Mouse (Mus musculus): ENCODE data around the gene Gimap9.

The Gimap9 gene

DNA sequence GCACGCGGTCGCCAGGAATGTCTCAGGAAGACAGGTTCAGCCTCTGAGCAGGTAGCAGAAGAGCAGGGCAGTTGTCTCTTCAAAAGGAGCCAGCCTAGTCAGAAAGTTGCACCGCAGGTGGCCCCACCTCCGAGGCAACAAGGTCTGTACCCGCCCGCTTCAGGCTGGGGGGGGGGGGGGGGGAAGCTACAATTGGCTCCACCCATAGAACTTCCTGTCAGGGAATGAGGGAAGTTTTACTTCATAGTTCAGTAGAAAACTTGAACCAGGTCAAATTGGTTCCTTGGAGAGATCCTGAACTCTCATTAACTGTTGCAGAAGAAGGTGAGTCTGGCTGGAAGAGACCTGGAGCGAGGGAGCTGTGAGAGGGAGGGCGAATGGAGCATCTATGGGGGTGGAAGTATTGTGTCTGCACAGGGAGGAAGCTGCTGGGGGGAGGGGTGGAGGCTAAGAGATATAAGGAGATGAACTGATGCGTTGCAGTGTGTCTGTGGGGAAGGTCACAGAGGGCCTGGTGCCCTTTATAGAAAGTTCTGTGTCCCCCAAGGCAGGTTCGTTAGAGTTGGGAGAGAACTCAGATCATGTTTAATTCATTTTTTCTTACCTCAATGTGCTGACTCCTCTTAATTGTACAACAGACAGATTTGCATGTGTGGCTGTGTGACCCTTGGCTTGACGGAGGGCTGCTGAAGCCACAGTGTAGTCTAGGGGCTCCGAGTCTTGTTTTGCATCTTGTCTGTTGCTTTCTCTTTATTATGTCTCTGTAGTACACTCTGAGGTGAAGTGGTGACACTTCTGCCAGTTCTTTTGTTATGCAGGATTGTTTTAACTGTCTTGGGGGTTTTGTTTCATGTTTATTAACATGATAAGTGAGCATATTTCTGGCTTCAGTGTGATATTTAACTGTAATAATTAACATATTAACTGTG lies at the start of gene Gimap9:
TSS of gene Gimap9 (plus strand) at position 199 of the 929 bp plus-strand sequence.
- peak; percentile 82 for DNase-seq (ENCODE audit: low spot score)

DNA sequence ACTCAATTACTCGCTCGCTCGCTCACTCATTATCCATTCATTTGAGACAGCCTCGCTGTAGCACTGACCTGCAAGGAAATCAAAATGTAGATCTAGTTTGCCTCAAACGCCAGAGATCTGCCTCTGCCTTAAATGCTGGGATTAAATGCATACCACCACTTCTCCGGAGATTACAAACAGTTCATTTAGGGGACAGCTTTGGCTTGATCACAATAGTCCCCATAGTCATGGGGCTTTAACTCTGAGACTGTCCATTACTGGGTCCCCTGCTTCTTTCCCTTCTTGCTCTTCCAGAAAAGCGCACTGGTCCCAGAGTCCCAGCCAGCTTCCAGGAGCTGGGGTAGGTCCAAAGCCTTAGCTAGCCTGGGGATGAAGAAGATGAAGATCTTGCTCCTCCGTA lies 49.5 kb upstream of the Gimap9 start, which contains the start of gene AI854703:
TSS of gene AI854703 (plus strand) at position 301 of the 400 bp plus-strand sequence.
- DNase-seq (ENCODE audit: low spot score): no peak

DNA sequence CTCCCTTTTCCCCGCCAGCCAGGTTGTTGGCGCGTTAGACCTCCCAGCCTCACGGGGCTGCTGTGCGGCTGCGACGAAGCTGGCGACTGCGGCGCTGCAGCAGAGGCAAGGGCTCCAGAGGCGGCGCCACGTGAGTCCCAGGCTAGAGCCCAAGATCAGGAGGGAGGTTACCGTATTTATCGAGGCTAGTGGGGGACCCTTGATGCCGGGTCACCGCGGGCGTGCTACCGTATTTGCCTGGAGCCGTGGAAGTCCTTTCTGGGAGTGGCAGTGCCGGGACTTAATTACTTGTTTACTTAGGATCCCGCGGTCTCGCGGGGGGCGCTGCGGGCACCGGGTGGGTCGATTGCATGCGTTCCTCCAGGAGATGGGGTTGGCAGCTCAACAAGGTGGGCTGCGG lies 48.9 kb upstream of the Gimap9 start:
- peak; percentile 32 for DNase-seq (ENCODE audit: low spot score)

DNA sequence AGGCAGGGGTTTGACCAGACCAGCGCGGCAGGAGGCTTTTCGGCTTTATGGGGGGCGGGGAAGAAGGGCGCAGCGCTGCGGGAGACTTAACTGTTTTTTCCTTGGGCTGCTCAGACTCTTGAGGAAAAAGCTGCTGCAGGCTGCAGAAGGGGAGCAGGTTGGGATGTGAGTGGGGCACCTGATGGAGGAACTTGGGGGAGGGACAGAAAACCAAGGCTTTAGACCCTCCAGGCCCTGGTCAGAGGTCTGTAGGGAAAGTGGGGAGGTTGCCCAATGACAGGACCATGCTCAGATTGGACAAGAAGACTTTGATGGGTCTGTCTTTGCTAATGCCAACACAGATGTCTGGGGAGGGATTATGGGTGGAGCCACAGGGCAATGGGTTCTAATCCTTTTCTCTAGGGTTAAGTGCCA lies 48.4 kb upstream of the Gimap9 start:
- DNase-seq (ENCODE audit: low spot score): no peak

DNA sequence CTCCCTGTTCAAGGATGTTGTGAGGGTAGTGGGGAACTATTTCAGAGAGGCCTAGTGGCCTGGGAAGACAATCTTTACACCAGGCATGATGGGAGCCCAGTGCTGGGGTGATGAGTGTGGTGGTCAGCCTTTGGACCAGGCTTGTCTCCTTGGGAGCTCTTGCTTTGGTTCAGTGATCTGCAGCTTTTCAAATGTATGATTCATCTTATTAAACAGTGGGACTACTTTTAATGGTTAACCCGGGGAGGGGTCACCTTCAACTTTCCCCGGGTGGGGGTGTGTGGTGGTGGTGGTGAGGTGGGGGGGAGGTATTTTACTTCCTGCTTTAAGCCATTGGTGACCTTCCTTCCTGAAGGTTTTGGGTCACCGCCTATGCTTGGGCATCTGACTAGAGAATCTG lies 47.6 kb upstream of the Gimap9 start:
- DNase-seq (ENCODE audit: low spot score): no peak

DNA sequence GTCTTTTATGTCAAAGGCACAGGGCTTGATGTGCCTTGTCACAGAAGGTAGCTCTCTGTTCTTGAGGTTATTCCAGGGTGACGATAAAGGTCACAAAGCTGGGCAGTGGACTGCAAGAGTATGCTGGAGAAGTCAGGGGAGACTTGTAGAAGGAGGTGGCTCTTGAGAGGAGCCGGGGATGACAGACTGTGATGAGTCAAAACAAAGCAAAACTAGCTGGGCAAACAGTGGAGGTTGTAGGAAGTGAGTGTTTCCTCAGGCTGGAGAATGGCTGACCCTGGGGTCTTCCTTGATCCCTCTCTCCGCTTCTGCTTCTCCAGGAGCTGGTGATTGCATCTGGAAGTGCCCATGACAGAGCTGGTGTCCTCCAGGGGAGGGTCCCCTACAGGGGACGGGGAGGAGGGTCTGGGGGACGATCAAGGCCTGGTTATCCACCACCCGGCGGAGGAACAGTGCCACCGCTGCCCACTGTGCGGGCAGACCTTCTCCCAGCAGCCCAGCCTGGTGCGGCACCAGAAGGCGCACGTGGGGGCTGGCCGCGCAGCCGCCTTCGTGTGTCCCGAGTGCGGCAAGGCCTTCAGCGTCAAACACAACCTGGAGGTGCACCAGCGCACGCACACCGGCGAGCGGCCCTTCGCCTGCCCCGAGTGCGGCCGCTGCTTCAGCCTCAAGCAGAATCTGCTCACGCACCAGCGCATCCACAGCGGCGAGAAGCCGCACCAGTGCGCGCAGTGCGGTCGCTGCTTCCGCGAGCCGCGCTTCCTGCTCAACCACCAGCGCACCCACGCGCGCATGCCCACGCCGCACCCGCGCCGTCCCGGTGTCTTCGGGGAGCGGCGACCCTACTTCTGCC lies 46.9 kb upstream of the Gimap9 start:
- no peak for DNase-seq (ENCODE audit: low spot score)

DNA sequence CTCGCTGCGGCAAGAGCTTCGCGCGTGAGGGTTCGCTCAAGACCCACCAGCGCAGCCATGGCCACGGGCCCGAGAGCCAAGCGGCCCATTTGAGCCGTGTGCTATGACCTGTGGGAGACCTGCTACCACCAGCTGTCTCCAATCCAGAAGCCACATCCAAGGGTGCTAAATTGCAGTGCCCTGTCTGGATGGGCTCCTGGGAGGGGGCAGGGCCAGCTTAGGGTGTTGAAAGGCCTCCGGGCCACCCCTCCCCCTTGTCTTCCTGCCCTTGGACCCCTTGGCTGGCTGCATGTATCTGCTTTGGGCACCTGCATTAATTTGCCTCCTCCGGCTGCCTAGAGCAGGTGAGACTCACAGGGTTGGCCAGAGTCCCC lies 46.3 kb upstream of the Gimap9 start:
- no peak for DNase-seq (ENCODE audit: low spot score)

DNA sequence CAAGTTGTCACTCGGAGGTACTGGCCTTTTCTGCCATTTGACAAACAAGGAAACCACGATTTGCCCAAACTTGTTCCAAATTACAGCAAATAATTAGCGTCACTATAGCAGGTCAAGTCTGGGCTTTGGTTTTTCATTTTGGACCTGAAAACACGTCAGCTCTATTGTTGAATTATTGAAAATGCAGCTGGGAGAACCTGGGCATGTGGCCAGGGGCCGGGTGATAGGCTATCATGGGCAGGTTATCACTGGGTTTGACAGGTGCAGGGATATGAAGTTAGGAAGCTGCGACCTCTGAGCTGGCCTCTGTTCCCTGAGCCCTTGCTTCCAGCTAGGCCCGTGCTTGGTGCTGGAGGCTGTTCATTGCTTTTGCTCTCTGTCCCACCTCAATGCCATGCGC lies 45.1 kb upstream of the Gimap9 start:
- DNase-seq (ENCODE audit: low spot score): no peak

DNA sequence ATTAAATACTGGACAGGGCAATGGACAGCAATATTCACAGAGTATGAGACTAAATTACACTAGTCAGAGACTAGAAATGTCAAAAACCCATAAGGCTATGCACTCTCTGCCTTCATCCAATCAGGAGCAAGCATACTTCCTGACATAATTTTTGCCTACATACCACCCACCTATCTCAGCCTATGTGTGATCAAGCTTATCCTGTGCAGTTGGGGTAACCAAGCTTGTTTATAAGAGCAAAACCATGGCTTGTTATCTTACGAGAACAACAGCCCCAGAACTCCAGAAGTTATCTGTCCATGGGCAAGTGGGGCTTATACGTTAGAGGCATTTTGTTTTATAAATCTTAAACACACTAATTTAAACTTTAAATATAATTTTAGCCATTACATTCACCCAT lies 40.8 kb upstream of the Gimap9 start:
- no peak for DNase-seq (ENCODE audit: low spot score)

DNA sequence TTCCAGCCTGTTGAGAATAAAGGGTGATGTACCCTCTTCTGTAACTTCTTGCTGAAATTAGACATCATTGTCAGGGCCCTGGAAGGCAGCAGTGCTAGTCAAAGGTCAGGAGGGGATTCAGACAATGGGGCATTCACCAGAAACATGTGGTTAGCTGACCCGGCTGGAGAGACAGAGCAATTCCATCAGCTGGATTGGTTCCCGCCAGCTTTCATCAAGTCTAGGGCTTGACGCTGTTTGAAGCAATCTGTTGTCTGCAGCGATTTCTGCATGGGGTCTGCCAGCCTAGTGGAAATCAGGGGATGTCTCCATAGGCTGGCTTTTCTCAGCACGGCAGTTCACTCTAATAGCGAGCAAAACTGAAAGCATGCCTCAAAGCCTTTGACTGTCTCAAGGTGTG lies 39.4 kb upstream of the Gimap9 start:
- no peak for DNase-seq (ENCODE audit: low spot score)

DNA sequence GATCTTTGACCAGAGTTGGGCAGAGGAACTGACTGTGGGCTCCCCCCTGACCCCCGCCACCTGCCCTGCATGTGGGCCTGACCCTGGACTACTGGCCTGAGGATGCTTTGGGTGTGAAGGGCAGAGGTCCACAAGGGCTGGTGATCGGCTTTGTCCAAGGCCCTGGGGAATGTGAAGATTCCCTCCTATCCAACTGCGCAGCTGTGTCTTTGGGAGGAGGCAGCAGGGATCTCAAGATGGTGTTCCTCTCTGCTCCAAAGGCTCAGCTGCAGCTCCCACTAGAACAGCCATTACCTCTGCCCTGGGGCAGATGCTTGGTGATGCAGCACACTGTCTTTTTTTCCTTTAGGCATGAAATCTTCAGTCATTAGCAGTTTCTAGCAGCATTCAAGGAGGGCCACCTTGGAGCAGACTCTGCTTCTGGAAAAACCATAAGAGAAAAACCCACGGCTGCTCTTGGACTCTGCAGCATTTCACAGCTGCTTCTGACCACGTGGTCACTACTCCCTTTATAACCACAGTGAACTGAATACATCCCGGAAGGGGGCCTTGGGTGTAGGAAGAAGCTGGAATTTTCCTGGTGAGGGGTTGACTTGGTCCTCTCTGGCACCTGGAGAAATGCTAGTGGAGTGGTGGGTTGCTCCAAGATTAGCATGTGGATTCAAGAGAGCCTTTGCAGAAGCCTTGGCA lies 38.0 kb upstream of the Gimap9 start:
- DNase-seq (ENCODE audit: low spot score): no peak

DNA sequence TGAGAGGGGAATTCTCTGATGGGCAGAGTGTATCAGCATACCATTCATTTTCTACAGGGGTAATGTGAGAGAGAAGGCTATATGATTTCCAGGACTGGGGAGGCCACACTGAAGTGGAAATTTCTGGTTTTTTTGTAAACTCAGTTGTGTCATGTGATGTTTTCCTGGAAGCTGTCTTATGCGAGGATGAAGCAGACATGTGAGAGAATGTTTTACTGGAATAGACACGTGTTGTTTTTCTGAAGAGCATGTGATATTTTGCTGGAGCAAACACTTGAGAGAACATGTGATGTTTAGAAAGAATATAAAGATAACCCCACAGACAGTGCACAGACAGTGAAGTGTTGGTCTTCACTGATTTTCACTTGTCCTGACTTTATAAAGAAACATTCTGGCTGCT lies 37.4 kb upstream of the Gimap9 start:
- no peak for DNase-seq (ENCODE audit: low spot score)

DNA sequence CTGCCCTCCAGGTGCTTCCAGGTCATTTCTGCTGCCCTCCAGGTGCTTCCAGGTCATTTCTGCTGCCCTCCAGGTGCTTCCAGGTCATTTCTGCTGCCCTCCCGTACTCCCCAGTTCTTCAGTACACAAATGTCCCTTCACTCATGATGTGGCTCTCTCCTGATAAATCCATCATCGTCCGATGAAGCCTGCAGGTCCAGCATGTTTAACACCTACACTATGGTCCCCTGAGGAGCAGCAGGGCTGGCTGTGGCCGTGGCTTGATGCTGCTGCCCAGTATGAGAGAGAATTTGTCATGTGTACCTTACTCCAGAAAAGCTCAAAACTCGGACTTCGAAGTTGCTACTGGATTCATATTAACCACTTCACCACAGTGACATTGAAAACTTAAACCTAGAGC lies 34.5 kb upstream of the Gimap9 start:
- DNase-seq (ENCODE audit: low spot score): no peak

DNA sequence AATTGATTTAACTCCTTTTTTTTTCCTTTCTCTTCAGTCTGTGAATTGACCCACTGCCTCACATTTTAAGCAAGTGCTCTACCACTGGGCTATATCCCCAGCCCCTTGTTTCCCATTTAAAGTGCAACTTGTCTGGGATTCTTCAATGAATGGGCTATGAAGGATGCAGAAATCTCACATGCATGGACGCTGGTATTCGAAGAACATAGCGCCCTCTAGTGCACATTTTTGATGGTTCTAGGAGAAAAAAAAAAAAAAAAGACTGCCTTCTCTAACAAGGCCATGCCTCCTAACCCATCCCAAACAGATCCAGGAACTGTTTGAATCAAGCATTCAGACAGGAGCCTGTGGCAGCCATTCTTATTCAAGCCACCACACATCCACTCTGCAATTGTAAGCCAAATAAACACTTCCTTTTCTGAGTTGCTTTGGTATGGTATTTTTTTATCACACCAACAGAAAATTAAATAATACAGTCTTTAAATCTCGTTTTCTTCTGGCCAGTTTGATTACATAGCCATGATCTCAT lies 33.1 kb upstream of the Gimap9 start:
- no peak for DNase-seq (ENCODE audit: low spot score)

DNA sequence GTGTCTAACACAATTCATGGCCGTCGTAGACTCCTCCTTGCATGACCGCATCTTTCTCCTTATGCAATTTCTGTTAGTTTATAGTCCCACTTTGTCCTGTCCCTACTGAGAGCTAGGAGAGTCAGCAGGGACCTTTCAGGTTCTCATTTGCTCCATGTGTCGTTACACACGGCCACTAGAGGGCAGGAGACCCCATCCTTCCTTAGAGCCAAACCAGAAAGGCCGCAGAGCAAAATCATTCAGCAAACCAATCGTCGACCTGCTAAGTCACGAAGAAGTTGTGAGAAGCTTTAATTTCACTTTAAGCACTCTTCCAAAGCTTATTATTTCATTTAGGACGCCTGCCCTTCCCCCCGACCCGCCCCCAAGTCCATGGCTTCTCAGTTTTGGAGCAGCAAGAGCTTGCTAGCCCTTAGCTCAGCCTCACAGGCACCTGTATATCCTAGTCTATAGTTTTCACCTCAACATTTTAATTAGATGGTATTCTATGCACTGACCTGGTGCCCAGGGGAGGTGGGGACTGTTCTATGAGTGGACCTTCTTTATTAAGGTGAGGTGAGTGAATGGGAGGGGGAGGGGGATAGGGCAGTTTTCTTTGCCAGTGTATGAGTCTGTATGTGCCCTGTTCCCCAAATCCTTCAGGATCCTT lies 30.1 kb upstream of the Gimap9 start:
- peak; percentile 64 for DNase-seq (ENCODE audit: low spot score)

DNA sequence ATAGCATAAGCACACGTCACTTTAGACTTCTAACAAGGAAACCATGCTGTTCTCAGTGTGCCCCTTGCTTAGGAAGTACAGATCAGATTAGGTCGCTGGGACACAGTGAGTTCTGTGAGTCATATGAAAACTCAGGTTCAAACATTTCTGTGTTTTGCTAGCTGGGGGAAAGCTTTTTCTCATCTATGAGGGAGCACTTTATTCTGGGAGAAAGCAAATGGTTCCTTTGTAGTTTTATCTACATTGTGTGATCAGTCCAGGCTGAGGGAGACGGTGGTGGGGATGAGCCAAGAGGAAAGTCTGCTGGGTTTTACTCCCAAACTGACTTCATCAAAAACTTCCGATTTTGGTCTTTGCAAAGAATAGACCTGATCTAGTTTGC lies 29.6 kb upstream of the Gimap9 start:
- no peak for DNase-seq (ENCODE audit: low spot score)

DNA sequence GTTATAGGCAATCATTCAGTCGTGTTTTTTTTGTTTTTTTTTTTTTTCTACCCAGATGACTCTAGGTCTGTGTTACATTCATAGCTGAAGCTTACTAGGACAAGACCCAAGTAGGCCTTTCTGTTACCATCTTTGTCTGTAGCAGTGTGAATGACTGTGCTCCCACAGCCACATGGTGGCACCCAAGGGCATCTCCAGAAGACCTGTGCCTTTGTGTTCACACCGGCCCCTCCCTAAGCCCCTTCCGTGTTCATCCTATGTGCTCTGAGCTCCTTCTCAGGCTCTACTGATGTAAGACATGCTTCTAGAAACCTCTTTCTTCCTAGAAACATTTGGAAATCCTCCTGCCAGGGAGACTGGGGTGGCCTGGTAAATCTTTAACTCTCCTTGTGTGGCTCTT lies 28.9 kb upstream of the Gimap9 start, which contains the start of gene Gimap8:
TSS of gene Gimap8 (plus strand) at position 240 of the 400 bp plus-strand sequence.
- peak; percentile 57 for DNase-seq (ENCODE audit: low spot score)

DNA sequence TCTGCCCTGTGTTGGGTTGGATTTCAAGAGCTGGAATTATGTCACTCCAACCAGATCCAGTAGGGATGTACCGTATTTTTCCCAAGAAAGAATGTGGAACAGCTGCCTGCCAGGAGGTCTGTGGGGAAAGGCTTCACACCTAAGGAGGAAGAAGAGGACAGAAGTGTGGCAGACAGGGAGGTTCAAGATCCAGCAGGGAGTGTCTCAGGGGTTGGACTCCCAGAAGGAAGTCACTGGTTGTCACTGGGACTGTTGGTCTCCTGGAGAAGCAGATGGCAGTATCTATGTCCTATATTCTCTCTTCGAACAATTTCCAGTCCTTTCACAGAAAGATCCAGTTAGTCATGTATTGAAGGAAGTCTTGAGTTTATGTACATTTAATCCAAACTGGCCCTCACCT lies 28.3 kb upstream of the Gimap9 start:
- no peak for DNase-seq (ENCODE audit: low spot score)

DNA sequence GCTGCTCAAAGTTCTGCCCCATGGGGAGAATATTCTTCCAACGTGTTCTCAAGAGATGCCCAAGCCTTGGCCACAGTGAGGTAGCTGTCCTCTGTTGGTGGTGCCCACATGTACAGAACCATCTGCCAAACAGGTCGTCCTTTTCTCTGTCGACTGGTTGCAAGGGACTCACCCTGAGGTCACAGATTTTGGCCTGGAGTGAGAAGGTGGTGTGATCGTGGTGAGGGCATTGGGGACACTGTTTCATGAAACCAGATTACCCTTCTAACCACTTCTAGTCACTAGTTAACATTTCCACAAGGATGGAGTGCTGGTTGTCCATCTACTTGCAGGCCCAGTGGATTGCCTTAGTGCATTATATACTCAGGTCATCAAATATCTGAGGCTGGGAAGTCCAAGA lies 27.1 kb upstream of the Gimap9 start:
- DNase-seq (ENCODE audit: low spot score): no peak

DNA sequence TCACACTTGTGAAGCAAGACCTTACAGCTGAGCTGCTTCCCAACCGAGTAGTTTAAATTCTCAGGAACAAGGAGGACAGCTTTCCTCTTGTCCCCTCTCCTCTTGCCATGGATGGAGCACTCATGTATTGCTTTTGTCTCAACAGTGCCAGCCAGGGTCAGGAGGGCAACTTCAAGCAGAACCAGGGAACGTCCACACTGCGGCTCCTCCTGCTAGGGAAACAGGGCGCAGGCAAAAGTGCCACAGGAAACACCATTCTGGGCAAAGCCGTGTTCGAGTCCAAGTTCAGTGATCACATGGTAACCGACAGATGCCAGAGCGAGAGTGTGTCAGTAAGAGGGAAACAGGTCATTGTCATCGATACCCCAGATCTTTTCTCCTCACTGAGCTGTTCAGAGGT lies 25.9 kb upstream of the Gimap9 start:
- no peak for DNase-seq (ENCODE audit: low spot score)

DNA sequence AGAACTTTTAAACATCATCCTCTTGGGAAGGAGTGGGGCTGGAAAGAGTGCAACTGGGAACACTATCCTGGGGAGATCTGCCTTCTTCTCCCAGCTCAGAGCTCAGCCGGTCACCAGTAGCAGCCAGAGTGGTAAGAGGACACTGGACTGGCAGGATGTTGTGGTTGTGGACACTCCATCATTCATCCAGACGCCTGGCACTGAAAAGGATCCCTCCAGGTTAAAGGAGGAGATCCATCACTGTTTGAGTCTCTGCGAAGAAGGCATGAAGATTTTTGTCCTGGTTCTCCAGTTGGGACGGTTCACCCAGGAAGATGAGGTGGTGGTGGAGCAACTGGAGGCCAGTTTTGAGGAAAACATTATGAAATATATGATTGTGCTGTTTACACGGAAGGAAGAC lies 17.2 kb upstream of the Gimap9 start:
- DNase-seq (ENCODE audit: low spot score): no peak

DNA sequence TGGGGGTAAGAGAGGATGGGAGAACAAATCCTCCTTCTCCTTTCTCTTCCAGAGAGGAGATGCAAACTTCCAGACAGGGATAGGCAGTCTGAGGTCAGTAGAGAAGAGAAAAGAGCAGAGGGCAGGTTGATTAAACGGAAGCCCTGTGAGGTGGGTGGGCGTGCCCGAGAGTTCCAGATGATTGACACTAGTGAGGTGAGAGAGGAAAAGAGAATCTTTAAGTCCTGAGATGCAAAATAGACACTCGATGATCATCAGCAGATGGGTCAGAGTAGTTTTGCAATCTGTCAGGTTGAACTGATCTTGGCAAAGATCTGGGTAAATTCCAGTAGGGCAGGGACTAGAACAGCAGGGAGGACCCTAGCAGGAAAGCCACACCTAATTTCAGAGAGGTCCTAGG lies 11.2 kb upstream of the Gimap9 start:
- no peak for DNase-seq (ENCODE audit: low spot score)

All from yolk sac, embryonic 10.5 days (tissue).